Mouse (Mus musculus) heart, postnatal 0 days (tissue): ENCODE results near the gene Gm10229.
"Not testable (repeated sequence)": the region's sequence is repeated elsewhere in the genome, so short reads cannot be mapped to it uniquely, and the experiment has no call there.

Experiments
- CTCF ChIP-seq: IDR thresholded peaks from 2 replicates; pipeline ENCODE4 v1.5.1; 2016; ENCODE audit warnings: antibody characterized with exemption, control low read depth, low read depth
- EP300 ChIP-seq: IDR thresholded peaks from 2 replicates; pipeline ENCODE4 v1.6.1; 2016; ENCODE audit warnings: antibody characterized with exemption, low read depth

DNA sequence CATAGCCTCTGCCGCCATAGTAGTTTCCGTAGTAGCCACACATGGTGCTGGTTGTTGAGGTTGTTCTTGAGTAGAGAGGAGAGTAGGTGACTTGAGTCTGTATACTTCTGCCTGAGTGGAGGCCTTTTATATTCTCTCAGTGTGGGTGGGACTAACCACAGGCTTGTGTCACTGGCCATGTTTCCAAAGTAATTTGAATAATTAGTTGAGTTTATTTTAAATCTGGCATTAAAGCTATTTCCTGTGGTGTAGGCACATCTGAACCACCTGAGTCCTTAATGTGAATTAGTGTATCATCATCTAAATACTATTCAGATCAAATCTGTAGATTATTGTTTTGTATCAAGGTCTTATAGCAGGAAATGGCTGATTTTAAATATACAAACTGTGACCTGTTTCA is 48.8 kb downstream of the Gm10229 start, which contains the start of gene 1110025L11Rik:
- not testable (repeated sequence) for TF ChIP-seq CTCF, EP300
